Mouse (Mus musculus): ENCODE results near the gene Malrd1. TPM values are rescaled to one million over a fixed set of nuclear protein-coding genes. Genes with fewer than 3 reads are reported as not detected.
"Not testable (repeated sequence)": the region's sequence is repeated elsewhere in the genome, so short reads cannot be mapped to it uniquely, and the experiment has no call there.

The Malrd1 gene
- polyA plus RNA-seq, 1 experiment from 2014 or later, result not detected

GRCm38 (mm10) chr2:15815724-15816123, 289.4 kb downstream of the Malrd1 start:
- Histone ChIP-seq H3K4me1 (replicated peaks) (no peaks in the 10 kb centered on the region), H3K4me3 (no peak overlapping the region), H3K27ac (no peak overlapping the region), H3K27me3 (no peaks in the 10 kb centered on the region), H3K36me3 (no peaks in the 10 kb centered on the region), H3K9ac (no peak overlapping the region), H3K4me2 (no peak overlapping the region), H3K9me3 (replicated peaks) (no peaks in the 10 kb centered on the region)
- ATAC-seq (replicated peaks; ENCODE audit: insufficient number of reproducible peaks, insufficient read depth, low FRiP score, low read depth), result no peak
- WGBS, result 50% methylated on average over 1 of the region's 1 CpGs

- no peaks in the 10 kb centered on the region for H3K4me1 ChIP-seq (replicated peaks)
- no peaks in the 10 kb centered on the region for H3K27me3 ChIP-seq
- no peaks in the 10 kb centered on the region for H3K36me3 ChIP-seq
- H3K9me3 ChIP-seq (replicated peaks), result no peaks in the 10 kb centered on the region
- no peak overlapping the region for H3K9ac ChIP-seq
- 23% methylated on average over 7 of the region's 7 CpGs for WGBS
- H3K4me3 ChIP-seq, result no peak overlapping the region
- ATAC-seq (replicated peaks; ENCODE audit: insufficient number of reproducible peaks, insufficient read depth, low FRiP score, low read depth), result no peak
- no peak overlapping the region for H3K27ac ChIP-seq
- H3K4me2 ChIP-seq, result no peak overlapping the region
Observed at GRCm38 (mm10) chr2:15869380-15869779, 343.1 kb downstream of the Malrd1 start.

- Histone ChIP-seq H3K4me1 (replicated peaks) (no peaks in the 10 kb centered on the region), H3K27me3 (no peaks in the 10 kb centered on the region), H3K4me2 (no peak overlapping the region), H3K9me3 (replicated peaks) (no peaks in the 10 kb centered on the region), H3K36me3 (no peaks in the 10 kb centered on the region), H3K27ac (no peak overlapping the region), H3K4me3 (no peak overlapping the region), H3K9ac (no peak overlapping the region)
- 53% methylated on average over 1 of the region's 1 CpGs for WGBS
- ATAC-seq (replicated peaks; ENCODE audit: insufficient number of reproducible peaks, insufficient read depth, low FRiP score, low read depth), result no peak
Observed at GRCm38 (mm10) chr2:15893418-15894120, 367.3 kb downstream of the Malrd1 start.

- Histone ChIP-seq H3K4me2 (no peak overlapping the region), H3K9me3 (replicated peaks) (no peaks in the 10 kb centered on the region), H3K9ac (no peak overlapping the region), H3K4me3 (no peak overlapping the region), H3K4me1 (replicated peaks) (no peaks in the 10 kb centered on the region), H3K27ac (no peak overlapping the region), H3K36me3 (no peaks in the 10 kb centered on the region), H3K27me3 (no peaks in the 10 kb centered on the region)
- 53% methylated on average over 3 of the region's 3 CpGs for WGBS
- no peak for ATAC-seq (replicated peaks; ENCODE audit: insufficient number of reproducible peaks, insufficient read depth, low FRiP score, low read depth)
Observed at GRCm38 (mm10) chr2:15925432-15925831, 399.2 kb downstream of the Malrd1 start.

GRCm38 (mm10) chr2:15926041-15926440, 399.8 kb downstream of the Malrd1 start:
- H3K4me1 ChIP-seq (replicated peaks), result no peaks in the 10 kb centered on the region
- no peaks in the 10 kb centered on the region for H3K9me3 ChIP-seq (replicated peaks)
- H3K27me3 ChIP-seq, result no peaks in the 10 kb centered on the region
- WGBS, result 60% methylated on average over 1 of the region's 1 CpGs
- no peak overlapping the region for H3K4me2 ChIP-seq
- no peak overlapping the region for H3K4me3 ChIP-seq
- no peak overlapping the region for H3K9ac ChIP-seq
- no peaks in the 10 kb centered on the region for H3K36me3 ChIP-seq
- H3K27ac ChIP-seq, result no peak overlapping the region
- ATAC-seq (replicated peaks; ENCODE audit: insufficient number of reproducible peaks, insufficient read depth, low FRiP score, low read depth), result no peak

GRCm38 (mm10) chr2:15931479-15931878, 405.2 kb downstream of the Malrd1 start:
- H3K27ac ChIP-seq, result no peak overlapping the region
- H3K4me2 ChIP-seq, result no peak overlapping the region
- 76% methylated on average over 1 of the region's 1 CpGs for whole genome bisulfite sequencing

GRCm38 (mm10) chr2:15931924-15932323, 405.6 kb downstream of the Malrd1 start:
- H3K27me3 ChIP-seq, result no peaks in the 10 kb centered on the region
- H3K4me2 ChIP-seq, result no peak overlapping the region
- H3K36me3 ChIP-seq, result no peaks in the 10 kb centered on the region
- H3K27ac ChIP-seq, result no peak overlapping the region
- no peaks in the 10 kb centered on the region for H3K4me1 ChIP-seq (replicated peaks)
- no peak overlapping the region for H3K9ac ChIP-seq
- no peak overlapping the region for H3K4me3 ChIP-seq
- H3K9me3 ChIP-seq (replicated peaks), result no peaks in the 10 kb centered on the region
- ATAC-seq (replicated peaks; ENCODE audit: insufficient number of reproducible peaks, insufficient read depth, low FRiP score, low read depth), result no peak

More at GRCm38 (mm10) chr2:15931479-15931878, 405.2 kb downstream of the Malrd1 start:
- Histone ChIP-seq H3K36me3 (no peaks in the 10 kb centered on the region), H3K4me1 (replicated peaks) (no peaks in the 10 kb centered on the region), H3K4me3 (no peak overlapping the region), H3K27me3 (no peaks in the 10 kb centered on the region), H3K9ac (no peak overlapping the region), H3K9me3 (replicated peaks) (no peaks in the 10 kb centered on the region)
- no peak for ATAC-seq (replicated peaks; ENCODE audit: insufficient number of reproducible peaks, insufficient read depth, low FRiP score, low read depth)

GRCm38 (mm10) chr2:15932340-15932739, 406.1 kb downstream of the Malrd1 start:
- Histone ChIP-seq H3K4me3 (no peak overlapping the region), H3K27ac (no peak overlapping the region), H3K27me3 (no peaks in the 10 kb centered on the region), H3K4me2 (no peak overlapping the region), H3K9me3 (replicated peaks) (no peaks in the 10 kb centered on the region), H3K4me1 (replicated peaks) (no peaks in the 10 kb centered on the region), H3K9ac (no peak overlapping the region), H3K36me3 (no peaks in the 10 kb centered on the region)
- WGBS, result 72% methylated on average over 1 of the region's 1 CpGs
- no peak for ATAC-seq (replicated peaks; ENCODE audit: insufficient number of reproducible peaks, insufficient read depth, low FRiP score, low read depth)

- WGBS, result 60% methylated on average over 2 of the region's 2 CpGs
- Histone ChIP-seq H3K4me3 (no peak overlapping the region), H3K9me3 (replicated peaks) (no peaks in the 10 kb centered on the region), H3K27ac (no peak overlapping the region), H3K36me3 (no peaks in the 10 kb centered on the region), H3K4me1 (replicated peaks) (no peaks in the 10 kb centered on the region), H3K4me2 (no peak overlapping the region), H3K27me3 (no peaks in the 10 kb centered on the region), H3K9ac (no peak overlapping the region)
- ATAC-seq (replicated peaks; ENCODE audit: insufficient number of reproducible peaks, insufficient read depth, low FRiP score, low read depth), result no peak
Observed at GRCm38 (mm10) chr2:16002925-16003324, 476.6 kb downstream of the Malrd1 start.

- not testable (repeated sequence) for H3K9ac ChIP-seq; H3K27ac ChIP-seq; H3K4me2 ChIP-seq; H3K4me3 ChIP-seq; H3K36me3 ChIP-seq; H3K9me3 ChIP-seq (replicated peaks); H3K27me3 ChIP-seq; H3K4me1 ChIP-seq (replicated peaks); ATAC-seq (replicated peaks; ENCODE audit: insufficient number of reproducible peaks, insufficient read depth, low FRiP score, low read depth)
- WGBS, result 69% methylated on average over 2 of the region's 2 CpGs
Observed at GRCm38 (mm10) chr2:16017046-16017445, 490.8 kb downstream of the Malrd1 start.

- H3K4me3 ChIP-seq; H3K4me2 ChIP-seq; ATAC-seq (replicated peaks; ENCODE audit: insufficient number of reproducible peaks, insufficient read depth, low FRiP score, low read depth); H3K27ac ChIP-seq; H3K9me3 ChIP-seq (replicated peaks); H3K4me1 ChIP-seq (replicated peaks); H3K9ac ChIP-seq; H3K27me3 ChIP-seq; H3K36me3 ChIP-seq: not testable (repeated sequence)
Observed at GRCm38 (mm10) chr2:16017719-16018118, 491.4 kb downstream of the Malrd1 start.

GRCm38 (mm10) chr2:16029752-16030151, 503.5 kb downstream of the Malrd1 start:
- Histone ChIP-seq H3K27me3 (no peaks in the 10 kb centered on the region), H3K27ac (no peak overlapping the region), H3K4me1 (replicated peaks) (no peaks in the 10 kb centered on the region), H3K36me3 (no peaks in the 10 kb centered on the region), H3K9ac (no peak overlapping the region), H3K4me2 (no peak overlapping the region), H3K4me3 (no peak overlapping the region), H3K9me3 (replicated peaks) (no peaks in the 10 kb centered on the region)
- 60% methylated on average over 12 of the region's 12 CpGs for WGBS
- ATAC-seq (replicated peaks; ENCODE audit: insufficient number of reproducible peaks, insufficient read depth, low FRiP score, low read depth), result no peak

Measured in heart, embryonic 15.5 days (tissue).